Mouse (Mus musculus) ES-Bruce4 (cell line): ENCODE results near the gene Tmem130. TPM values are rescaled to one million over a fixed set of nuclear protein-coding genes. Genes with fewer than 3 reads are reported as not detected.
A peak's percentile ranks its signal among the peaks of the same experiment; 100 is the strongest.

ENCODE experiments used
- H3K27ac ChIP-seq: 2 replicates; pipeline ENCODE4 v1.5.1; 2012; ENCODE audit warnings: low read length, inconsistent platforms; ENCODE audit not compliant: insufficient read depth
- H3K27me3 ChIP-seq: 2 replicates; pipeline ENCODE4 v1.6.1; 2012; ENCODE audit warnings: mild to moderate bottlenecking, low read length, inconsistent platforms; ENCODE audit not compliant: control insufficient read depth, poor library complexity, insufficient read depth, severe bottlenecking
- H3K36me3 ChIP-seq: 2 replicates; pipeline ENCODE4 v1.6.1; 2012; ENCODE audit warnings: inconsistent platforms, mild to moderate bottlenecking, low read length, moderate library complexity; ENCODE audit not compliant: control insufficient read depth, poor library complexity, insufficient read depth, severe bottlenecking
- H3K4me1 ChIP-seq: one replicate; pipeline ENCODE4 v1.8.1; 2011; ENCODE audit warnings: low read length; ENCODE audit not compliant: control insufficient read depth, insufficient read depth
- H3K4me3 ChIP-seq: 2 replicates; pipeline ENCODE4 v1.5.1; 2011; ENCODE audit warnings: low read depth, mild to moderate bottlenecking, low read length
- H3K9ac ChIP-seq: 2 replicates; pipeline ENCODE4 v1.6.1; 2012; ENCODE audit warnings: low read depth, mild to moderate bottlenecking, inconsistent platforms; ENCODE audit not compliant: poor library complexity, severe bottlenecking
- H3K9me3 ChIP-seq: replicated peaks from 2 replicates; pipeline ENCODE4 v1.6.1; 2012; ENCODE audit warnings: mild to moderate bottlenecking, low read length, inconsistent platforms; ENCODE audit not compliant: control insufficient read depth, poor library complexity, insufficient read depth, severe bottlenecking
- CTCF ChIP-seq: IDR thresholded peaks from one replicate; pipeline ENCODE4 v1.8.1; 2011; ENCODE audit warnings: low read depth, low read length
- EP300 ChIP-seq: IDR thresholded peaks from 2 replicates; pipeline ENCODE4 v1.6.1; 2011; ENCODE audit warnings: low read depth, low read length; ENCODE audit not compliant: insufficient read depth
- POLR2A ChIP-seq: IDR thresholded peaks from one replicate; pipeline ENCODE4 v1.8.1; 2011; ENCODE audit warnings: low read length; ENCODE audit not compliant: insufficient read depth
- polyA plus RNA-seq: library from polyadenylated mRNA; stranded (reverse); fragments of >200 nt; gene quantifications from 2 replicates; pipeline ENCODE4 v1.2.4, GENCODE M21; 2011; ENCODE audit warnings: low read depth; ENCODE audit not compliant: missing spikeins, insufficient read depth, insufficient read length

The Tmem130 gene
- 1.8 and 2.9 TPM in 2 replicates for polyA plus RNA-seq

- Histone ChIP-seq H3K9me3 (no peaks in the 10 kb centered on the region), H3K4me1 (peaks cover 4% of the 10 kb centered on the region), H3K36me3 (no peaks in the 10 kb centered on the region), H3K4me3 (peak within 1 kb of the TSS; percentile 65), H3K9ac (no peak within 1 kb of the TSS), H3K27me3 (no peaks in the 10 kb centered on the region), H3K27ac (no peak within 1 kb of the TSS)
- TF ChIP-seq CTCF: no peak
- TF ChIP-seq POLR2A: no peak
- no peak for TF ChIP-seq EP300
Observed at GRCm38 (mm10) chr5:144761161-144761868, at the start of gene Tmem130. Tmem130 (minus strand) TSS chr5:144761818.

- peaks cover 16% of the 10 kb centered on the region for H3K36me3 ChIP-seq
- H3K9me3 ChIP-seq: no peaks in the 10 kb centered on the region
- TF ChIP-seq POLR2A: no peak
- TF ChIP-seq EP300: no peak
- no peak for TF ChIP-seq CTCF
- no peaks in the 10 kb centered on the region for H3K4me1 ChIP-seq
- H3K9ac ChIP-seq: no peak overlapping the region
- no peaks in the 10 kb centered on the region for H3K27me3 ChIP-seq
- H3K4me3 ChIP-seq: no peak overlapping the region
- no peak overlapping the region for H3K27ac ChIP-seq
Observed at GRCm38 (mm10) chr5:144806931-144807330, 45.3 kb upstream of the Tmem130 start.

- Histone ChIP-seq H3K4me1 (no peaks in the 10 kb centered on the region), H3K9me3 (no peaks in the 10 kb centered on the region), H3K4me3 (no peak overlapping the region), H3K9ac (no peak overlapping the region), H3K36me3 (peaks cover 24% of the 10 kb centered on the region), H3K27me3 (no peaks in the 10 kb centered on the region), H3K27ac (no peak overlapping the region)
- TF ChIP-seq CTCF (no peak), POLR2A (no peak), EP300 (no peak)
Observed at GRCm38 (mm10) chr5:144804181-144804580, 42.6 kb upstream of the Tmem130 start.

GRCm38 (mm10) chr5:144803066-144803465, 41.4 kb upstream of the Tmem130 start:
- Histone ChIP-seq H3K36me3 (peaks cover 27% of the 10 kb centered on the region), H3K4me1 (no peaks in the 10 kb centered on the region), H3K27ac (no peak overlapping the region), H3K9me3 (no peaks in the 10 kb centered on the region), H3K4me3 (no peak overlapping the region), H3K27me3 (no peaks in the 10 kb centered on the region), H3K9ac (no peak overlapping the region)
- TF ChIP-seq EP300 (no peak), CTCF (no peak)

- Histone ChIP-seq H3K4me1 (no peaks in the 10 kb centered on the region), H3K9me3 (no peaks in the 10 kb centered on the region), H3K27me3 (no peaks in the 10 kb centered on the region), H3K36me3 (peaks cover 23% of the 10 kb centered on the region), H3K9ac (no peak overlapping the region), H3K4me3 (no peak overlapping the region), H3K27ac (no peak overlapping the region)
- no peak for TF ChIP-seq POLR2A
- TF ChIP-seq EP300: no peak
- TF ChIP-seq CTCF: no peak
Observed at GRCm38 (mm10) chr5:144797116-144797515, 35.5 kb upstream of the Tmem130 start.

GRCm38 (mm10) chr5:144794687-144795086, 33.1 kb upstream of the Tmem130 start:
- Histone ChIP-seq H3K9ac (no peak overlapping the region), H3K4me3 (no peak overlapping the region), H3K4me1 (no peaks in the 10 kb centered on the region), H3K9me3 (no peaks in the 10 kb centered on the region), H3K27ac (no peak overlapping the region), H3K27me3 (no peaks in the 10 kb centered on the region), H3K36me3 (peaks cover 26% of the 10 kb centered on the region)
- TF ChIP-seq CTCF: peak; percentile 97
- TF ChIP-seq POLR2A: no peak
